Mouse (Mus musculus) embryonic facial prominence, embryonic 11.5 days (tissue): Measurements from ENCODE around the gene Lrrc7. TPM values are rescaled to one million over a fixed set of nuclear protein-coding genes. Genes with fewer than 3 reads are reported as not detected.
A peak's percentile ranks its signal among the peaks of the same experiment; 100 is the strongest.

Experiments used
- ATAC-seq: fragments of 200-750 bp; cut with Nextera tagmentation; replicated peaks from 2 replicates; pipeline ENCODE4 v1.8.0; 2017; ENCODE audit warnings: low read depth; ENCODE audit not compliant: insufficient number of reproducible peaks, low FRiP score, low TSS enrichment
- DNase-seq: peaks from one replicate; pipeline ENCODE4 v3.0.0-alpha.2; 2015; ENCODE audit warnings: low spot score
- H3K27ac ChIP-seq: fragments of 300-500 bp; sonication (generic); replicated peaks from 2 replicates; pipeline ENCODE4 v1.5.1; 2014; ENCODE audit warnings: mild to moderate bottlenecking, low read depth, low read length, control low read depth
- H3K27me3 ChIP-seq: fragments of 300-500 bp; sonication (generic); 2 replicates; pipeline ENCODE4 v1.6.1; 2014; ENCODE audit warnings: mild to moderate bottlenecking, low read length, moderate library complexity, mixed read lengths; ENCODE audit not compliant: control insufficient read depth, insufficient read depth
- H3K36me3 ChIP-seq: fragments of 300-500 bp; sonication (generic); replicated peaks from 2 replicates; pipeline ENCODE4 v1.6.1; 2014; ENCODE audit warnings: low read depth, mild to moderate bottlenecking, low read length, moderate library complexity, mixed read lengths; ENCODE audit not compliant: control insufficient read depth, insufficient read depth
- H3K4me1 ChIP-seq: fragments of 300-500 bp; sonication (generic); 2 replicates; pipeline ENCODE4 v1.6.1; 2014; ENCODE audit warnings: low read length, mixed read lengths; ENCODE audit not compliant: control insufficient read depth, insufficient read depth
- H3K4me2 ChIP-seq: fragments of 300-500 bp; sonication (generic); 2 replicates; pipeline ENCODE4 v1.6.1; 2014; ENCODE audit warnings: low read depth, mild to moderate bottlenecking, control low read depth, low read length, moderate library complexity
- H3K4me3 ChIP-seq: fragments of 300-500 bp; sonication (generic); 2 replicates; pipeline ENCODE4 v1.5.1; 2014; ENCODE audit warnings: low read depth, low read length, control low read depth
- H3K9ac ChIP-seq: fragments of 300-500 bp; sonication (generic); replicated peaks from 2 replicates; pipeline ENCODE4 v1.6.1; 2014; ENCODE audit warnings: mild to moderate bottlenecking, control low read depth, low read length
- H3K9me3 ChIP-seq: fragments of 300-500 bp; sonication (generic); replicated peaks from 2 replicates; pipeline ENCODE4 v1.6.1; 2016; ENCODE audit warnings: mild to moderate bottlenecking, low read length, inconsistent platforms, mixed read lengths; ENCODE audit not compliant: control insufficient read depth
- WGBS: fragments of 180-500 bp; shearing (Covaris S2); extraction: QIAGEN DNeasy Blood & Tissue Kit; methylation state at CpG from one replicate; pipeline ENCODE4 v1.1.7; 2014; 5-methylcytosine and 5-hydroxymethylcytosine counted together
- polyA plus RNA-seq: library from polyadenylated mRNA; unstranded; fragments of >200 nt; fragmentation: Nextera tagmentation; extraction: Ambion mirVana; gene quantifications from 2 replicates; pipeline ENCODE4 v1.2.1, GENCODE M21; 2014

The Lrrc7 gene
- polyA plus RNA-seq, 1 experiment from 2014 or later: 0.58 TPM

- Histone ChIP-seq H3K9ac (no peak overlapping the region), H3K4me3 (no peak overlapping the region), H3K9me3 (no peaks in the 10 kb centered on the region), H3K36me3 (no peaks in the 10 kb centered on the region), H3K4me1 (no peaks in the 10 kb centered on the region), H3K27me3 (no peaks in the 10 kb centered on the region), H3K4me2 (no peak overlapping the region), H3K27ac (no peak overlapping the region)
- DNase-seq (no peak), ATAC-seq (no peak)
- WGBS: 83% methylated on average over 2 of the region's 2 CpGs
Observed at GRCm38 (mm10) chr3:158278631-158279030, 283.4 kb downstream of the Lrrc7 start.

DNA sequence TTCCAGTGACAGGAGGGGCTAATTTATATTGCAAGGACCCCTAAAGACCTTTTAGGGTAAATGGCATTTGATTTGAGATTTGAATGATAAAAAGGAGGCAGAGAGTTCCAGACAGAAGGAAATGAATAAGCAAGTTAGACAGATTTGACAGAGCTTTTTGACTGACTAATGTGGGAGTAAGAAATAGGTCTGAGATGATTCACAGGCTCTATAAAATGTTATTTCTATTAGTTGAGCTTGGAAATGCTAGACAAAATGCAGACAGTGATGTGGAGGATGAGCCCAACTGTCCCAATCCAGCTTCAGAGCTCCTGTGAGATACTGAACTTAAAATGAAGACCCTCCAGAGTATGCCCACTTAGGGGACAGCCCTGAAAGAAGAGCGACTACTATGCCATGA lies 289.3 kb downstream of the Lrrc7 start:
- no peaks in the 10 kb centered on the region for H3K4me1 ChIP-seq
- H3K27me3 ChIP-seq: no peaks in the 10 kb centered on the region
- ATAC-seq (no peak), DNase-seq (no peak)
- H3K4me2 ChIP-seq: no peak overlapping the region
- no peak overlapping the region for H3K4me3 ChIP-seq
- H3K9me3 ChIP-seq: no peaks in the 10 kb centered on the region
- no peak overlapping the region for H3K9ac ChIP-seq
- WGBS: 78% methylated on average over 1 of the region's 1 CpGs
- no peaks in the 10 kb centered on the region for H3K36me3 ChIP-seq
- H3K27ac ChIP-seq: no peak overlapping the region

- no peaks in the 10 kb centered on the region for H3K9me3 ChIP-seq
- H3K4me1 ChIP-seq: no peaks in the 10 kb centered on the region
- no peak overlapping the region for H3K9ac ChIP-seq
- H3K4me2 ChIP-seq: no peak overlapping the region
- H3K36me3 ChIP-seq: no peaks in the 10 kb centered on the region
- 79% methylated on average over 1 of the region's 1 CpGs for WGBS
- DNase-seq (no peak), ATAC-seq (no peak)
- no peaks in the 10 kb centered on the region for H3K27me3 ChIP-seq
- H3K4me3 ChIP-seq: no peak overlapping the region
- H3K27ac ChIP-seq: no peak overlapping the region
Observed at GRCm38 (mm10) chr3:158270887-158271286, 291.1 kb downstream of the Lrrc7 start.

DNA sequence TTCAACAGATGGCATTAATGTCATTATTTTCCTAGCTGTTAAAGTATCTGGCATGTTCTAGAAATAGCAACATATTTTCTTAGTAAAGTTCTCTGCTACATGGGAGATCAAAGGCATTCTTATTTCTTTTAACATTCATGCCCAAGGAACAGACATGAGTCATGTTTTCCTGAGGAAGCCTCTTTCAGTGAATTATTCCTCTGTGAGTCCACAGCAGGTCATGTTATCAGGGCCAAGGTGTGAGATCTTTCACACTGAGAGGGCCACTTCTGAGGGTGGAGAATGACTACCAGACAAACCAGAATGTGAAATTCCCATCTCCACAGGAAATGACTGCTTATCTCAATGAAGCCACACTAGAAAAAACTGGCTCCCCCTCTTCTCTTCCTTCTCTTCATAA lies 309.4 kb downstream of the Lrrc7 start:
- DNase-seq (no peak), ATAC-seq (no peak)
- no peaks in the 10 kb centered on the region for H3K4me1 ChIP-seq
- H3K9me3 ChIP-seq: no peaks in the 10 kb centered on the region
- H3K4me2 ChIP-seq: no peak overlapping the region
- no peaks in the 10 kb centered on the region for H3K36me3 ChIP-seq
- H3K27me3 ChIP-seq: no peaks in the 10 kb centered on the region
- H3K9ac ChIP-seq: no peak overlapping the region
- no peak overlapping the region for H3K4me3 ChIP-seq
- H3K27ac ChIP-seq: no peak overlapping the region

DNA sequence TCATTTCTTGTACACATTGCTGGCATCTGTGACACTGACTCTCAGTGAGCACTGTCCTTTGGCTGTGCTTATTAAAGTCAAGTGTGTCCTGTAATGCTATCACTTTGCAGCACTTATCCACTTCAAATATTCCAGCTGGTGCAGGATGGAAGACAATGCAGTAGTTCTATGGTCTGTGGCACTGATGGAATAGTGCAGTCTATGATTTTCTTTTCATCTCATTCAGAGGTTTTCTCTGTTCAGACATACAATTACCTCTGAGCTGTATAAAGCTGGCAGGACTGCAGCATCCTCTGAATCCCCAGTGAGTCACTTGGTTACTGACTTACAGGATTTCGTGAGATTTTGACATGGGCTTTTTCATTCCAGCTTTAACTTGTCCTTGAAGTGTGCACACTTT lies 314.3 kb downstream of the Lrrc7 start:
- H3K36me3 ChIP-seq: no peaks in the 10 kb centered on the region
- no peaks in the 10 kb centered on the region for H3K4me1 ChIP-seq
- H3K27me3 ChIP-seq: no peaks in the 10 kb centered on the region
- ATAC-seq (no peak), DNase-seq (no peak)
- H3K9ac ChIP-seq: no peak overlapping the region
- H3K27ac ChIP-seq: no peak overlapping the region
- no peak overlapping the region for H3K4me3 ChIP-seq
- no peak overlapping the region for H3K4me2 ChIP-seq
- no peaks in the 10 kb centered on the region for H3K9me3 ChIP-seq
- 89% methylated on average over 1 of the region's 1 CpGs for WGBS

DNA sequence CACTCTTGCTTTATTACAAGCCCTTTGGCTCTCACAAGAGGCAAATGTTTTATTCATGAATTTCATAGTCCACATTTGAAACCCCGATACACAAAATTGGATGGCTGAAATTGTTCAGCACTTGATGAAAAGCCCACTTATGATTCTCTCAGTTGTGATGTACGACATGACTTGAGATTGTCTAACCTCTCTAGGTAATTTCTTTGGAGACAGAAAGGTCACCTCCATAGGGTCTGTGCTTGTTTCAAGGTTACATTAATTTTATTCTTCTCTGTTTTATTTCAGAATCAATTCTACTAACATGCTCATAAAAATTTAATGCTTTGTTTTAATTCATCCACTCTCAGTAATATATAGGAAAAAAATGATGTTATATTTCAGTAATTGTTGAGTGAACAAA lies 351.4 kb downstream of the Lrrc7 start:
- ATAC-seq (no peak), DNase-seq (no peak)
- H3K9me3 ChIP-seq: no peaks in the 10 kb centered on the region
- no peaks in the 10 kb centered on the region for H3K4me1 ChIP-seq
- H3K4me3 ChIP-seq: no peak overlapping the region
- H3K27ac ChIP-seq: no peak overlapping the region
- H3K4me2 ChIP-seq: no peak overlapping the region
- H3K36me3 ChIP-seq: no peaks in the 10 kb centered on the region
- 82% methylated on average over 2 of the region's 2 CpGs for WGBS
- H3K27me3 ChIP-seq: no peaks in the 10 kb centered on the region
- no peak overlapping the region for H3K9ac ChIP-seq

DNA sequence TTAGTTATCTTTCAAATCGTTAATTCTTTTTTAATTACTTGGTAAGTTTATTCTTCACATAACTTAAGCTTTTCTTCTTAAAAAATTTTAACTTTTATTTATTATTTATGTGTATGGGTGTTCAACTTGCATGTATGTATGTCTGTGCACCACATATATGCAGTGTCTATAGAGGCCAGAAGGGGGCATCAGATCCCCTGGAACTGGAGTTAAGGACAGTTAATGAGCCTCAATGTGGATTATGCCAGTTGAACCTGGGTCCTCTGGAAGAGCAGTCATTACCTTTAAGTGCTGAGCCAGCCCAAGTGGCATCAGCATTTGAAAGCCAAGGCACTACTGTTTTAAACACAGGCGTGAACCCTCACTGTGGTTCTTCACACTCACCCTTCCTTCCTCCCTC lies 352.0 kb downstream of the Lrrc7 start:
- DNase-seq (peak; percentile 70), ATAC-seq (0 out of 2 replicates have a peak, but pooled peaks have one; percentile 39)
- H3K4me1 ChIP-seq: no peaks in the 10 kb centered on the region
- H3K9ac ChIP-seq: no peak overlapping the region
- WGBS: under 1% methylated on average over 2 of the region's 2 CpGs
- no peaks in the 10 kb centered on the region for H3K9me3 ChIP-seq
- no peak overlapping the region for H3K27ac ChIP-seq
- no peak overlapping the region for H3K4me2 ChIP-seq
- H3K36me3 ChIP-seq: no peaks in the 10 kb centered on the region
- no peak overlapping the region for H3K4me3 ChIP-seq
- H3K27me3 ChIP-seq: no peaks in the 10 kb centered on the region

- 71% methylated on average over 2 of the region's 2 CpGs for WGBS
- H3K9ac ChIP-seq: no peak overlapping the region
- H3K4me1 ChIP-seq: no peaks in the 10 kb centered on the region
- H3K27ac ChIP-seq: no peak overlapping the region
- ATAC-seq (no peak), DNase-seq (no peak)
- H3K4me3 ChIP-seq: no peak overlapping the region
- no peaks in the 10 kb centered on the region for H3K9me3 ChIP-seq
- H3K36me3 ChIP-seq: no peaks in the 10 kb centered on the region
- no peaks in the 10 kb centered on the region for H3K27me3 ChIP-seq
- no peak overlapping the region for H3K4me2 ChIP-seq
Observed at GRCm38 (mm10) chr3:158207840-158208239, 354.2 kb downstream of the Lrrc7 start.
